12 mouse cellular contexts compared by ENCODE assay signal in the genomic region with DNA sequence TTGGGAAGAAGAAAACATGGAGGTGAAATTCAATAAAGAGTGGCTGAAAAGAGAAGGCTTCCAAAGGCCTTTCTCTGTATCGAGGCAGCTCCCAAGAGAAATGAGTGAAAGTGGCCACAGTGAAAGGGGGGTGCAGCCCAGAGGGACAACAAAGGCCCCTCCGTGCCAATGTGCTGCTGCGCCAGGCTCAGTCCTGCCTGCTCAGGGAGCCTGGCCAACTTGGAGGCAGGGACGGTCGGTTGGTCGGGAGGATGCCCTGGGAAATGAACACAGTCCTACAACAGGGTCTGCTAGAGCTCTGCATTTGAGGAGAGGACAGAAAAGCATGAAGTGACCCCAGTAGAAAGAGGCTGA.
DNase-seq lines count a peak whose midpoint lies in the region; ATAC-seq and TF ChIP-seq lines count a peak whose summit lies in the region.
"Had no signal": no experiment of that assay in that cellular context is flagged by ENCODE, and none has a peak within 500 bp of the region (broad histone marks: within the 10 kb centered on the region; RNA-seq: fewer than 3 reads in every experiment).

No protein-coding gene starts in this region.

- 0 out of 2 replicates have a peak, but pooled peaks cover 6% of the 10 kb centered on the region for H3K27me3 ChIP-seq in forebrain, embryonic 13.5 days
- H3K27me3 ChIP-seq in hindbrain, postnatal 0 days (ENCODE audit: insufficient read depth, low read length), result no peaks in the 10 kb centered on the region
- no peaks in the 10 kb centered on the region for H3K27me3 ChIP-seq in neural tube, embryonic 11.5 days (ENCODE audit: control insufficient read depth, insufficient read depth, low read length)
- H3K27me3 ChIP-seq: liver, embryonic 15.5 days; stomach, embryonic 15.5 days had no signal

- 12% methylated on average over 6 of the region's 6 CpGs for WGBS in forebrain, embryonic 13.5 days
- WGBS in hindbrain, postnatal 0 days, result 12% methylated on average over 6 of the region's 6 CpGs
- 21% methylated on average over 6 of the region's 6 CpGs for WGBS in neural tube, embryonic 11.5 days

- H3K36me3 ChIP-seq in forebrain, embryonic 13.5 days (ENCODE audit: poor library complexity, severe bottlenecking), result peaks cover 12% of the 10 kb centered on the region
- peaks cover 9% of the 10 kb centered on the region; the same call in 1 of the 2 replicates for H3K36me3 ChIP-seq in hindbrain, postnatal 0 days (ENCODE audit: insufficient read depth, low read length)
- H3K36me3 ChIP-seq in neural tube, embryonic 11.5 days (ENCODE audit: control insufficient read depth, insufficient read depth, low read length), result no peaks in the 10 kb centered on the region
- H3K36me3 ChIP-seq: liver, embryonic 15.5 days; stomach, embryonic 15.5 days had no signal

- H3K4me1 ChIP-seq in forebrain, embryonic 13.5 days, result peaks cover 24% of the 10 kb centered on the region
- H3K4me1 ChIP-seq in hindbrain, postnatal 0 days (ENCODE audit: insufficient read depth, low read length), result no peaks in the 10 kb centered on the region
- peaks cover 18% of the 10 kb centered on the region for H3K4me1 ChIP-seq in neural tube, embryonic 11.5 days (ENCODE audit: control insufficient read depth, insufficient read depth, low read length)
- H3K4me1 ChIP-seq: stomach, embryonic 15.5 days had no signal

- H3K4me2 ChIP-seq in forebrain, embryonic 13.5 days, result peak overlapping the region; percentile 30
- H3K4me2 ChIP-seq in hindbrain, postnatal 0 days (ENCODE audit: low read depth, low read length), result no peak overlapping the region
- peak overlapping the region; percentile 10; the same call in 1 of the 2 replicates for H3K4me2 ChIP-seq in neural tube, embryonic 11.5 days (ENCODE audit: low read depth)
- H3K4me2 ChIP-seq: heart, embryonic 11.5 days; liver, embryonic 15.5 days; stomach, embryonic 15.5 days had no signal

- peak; percentile 81 for ATAC-seq in forebrain, embryonic 13.5 days
- peak; percentile 86 for ATAC-seq in hindbrain, postnatal 0 days
- peak; percentile 87 for ATAC-seq in neural tube, embryonic 11.5 days (ENCODE audit: insufficient read depth, low FRiP score, low TSS enrichment)
- ATAC-seq in activated CD4-positive, CD25-positive, alpha-beta regulatory T cell, adult 4 months, result no peak
- ATAC-seq: intestine, embryonic 16.5 days had no signal

- DNase-seq in layer of hippocampus, postnatal 10 days (ENCODE audit: low spot score in 2 of 2), result peak; percentile 55 to 67
- DNase-seq in layer of hippocampus, postnatal 36 days, result no peak
- peak; percentile 80 for DNase-seq in hindbrain, postnatal 0 days (ENCODE audit: low spot score)
- DNase-seq in neural tube, embryonic 11.5 days (ENCODE audit: low spot score), result peak; percentile 62
- no peak for DNase-seq in natural killer cell, adult 2 months (ENCODE audit: low spot score in 2 of 2)
- no peak for DNase-seq in spleen, adult 18-20 months

- peak overlapping the region; percentile 79 for H3K27ac ChIP-seq in forebrain, embryonic 13.5 days
- peak overlapping the region; percentile 37; the same call in 1 of the 2 replicates for H3K27ac ChIP-seq in hindbrain, postnatal 0 days
- peak overlapping the region; percentile 77 for H3K27ac ChIP-seq in neural tube, embryonic 11.5 days (ENCODE audit: low read depth, low read length)
- H3K27ac ChIP-seq: liver, embryonic 15.5 days; stomach, embryonic 15.5 days had no signal

- no peak overlapping the region for H3K4me3 ChIP-seq in forebrain, embryonic 13.5 days
- no peak overlapping the region for H3K4me3 ChIP-seq in hindbrain, postnatal 0 days (ENCODE audit: low read length)
- no peak overlapping the region for H3K4me3 ChIP-seq in neural tube, embryonic 11.5 days (ENCODE audit: low read depth, low read length)
- H3K4me3 ChIP-seq: liver, embryonic 15.5 days; stomach, embryonic 15.5 days had no signal

- TF ChIP-seq CTCF in hindbrain, postnatal 0 days (IDR thresholded peaks at IDR 0.05; ENCODE audit: low read depth), result no peak

- H3K9me3 ChIP-seq in forebrain, embryonic 13.5 days (replicated peaks), result no peaks in the 10 kb centered on the region
- no peaks in the 10 kb centered on the region for H3K9me3 ChIP-seq in hindbrain, postnatal 0 days (ENCODE audit: low read length)
- H3K9me3 ChIP-seq in neural tube, embryonic 11.5 days (ENCODE audit: control insufficient read depth, low read length), result no peaks in the 10 kb centered on the region
- H3K9me3 ChIP-seq: liver, embryonic 15.5 days; stomach, embryonic 15.5 days had no signal

- peak overlapping the region; percentile 22; the same call in 1 of the 2 replicates for H3K9ac ChIP-seq in forebrain, embryonic 13.5 days
- no peak overlapping the region for H3K9ac ChIP-seq in hindbrain, postnatal 0 days (replicated peaks; ENCODE audit: low read length)
- H3K9ac ChIP-seq in neural tube, embryonic 11.5 days (ENCODE audit: low read length), result peak overlapping the region; percentile 41; the same call in 1 of the 2 replicates
- H3K9ac ChIP-seq: liver, embryonic 15.5 days; stomach, embryonic 15.5 days had no signal

Comparison
In these comparisons a context has a peak if more than half of its experiments do, and no peak if none do; other contexts are left out.
1. DNase-seq: peak in layer of hippocampus, postnatal 10 days (2 of 2), hindbrain, postnatal 0 days (single experiment) and neural tube, embryonic 11.5 days (single experiment); none in layer of hippocampus, postnatal 36 days (0 of 2), natural killer cell, adult 2 months (0 of 2) and spleen, adult 18-20 months (0 of 2).
2. Peak in every context shown above with its lines, with median percentiles within 50 percentile points of each other: H3K27ac ChIP-seq.